Mouse (Mus musculus): ENCODE results near the gene Palm2. TPM values are rescaled to one million over a fixed set of nuclear protein-coding genes. Genes with fewer than 3 reads are reported as not detected.
A peak's percentile ranks its signal among the peaks of the same experiment; 100 is the strongest.

Gene Palm2
- polyA plus RNA-seq, 1 experiment from 2014 or later: 5.8 TPM

DNA sequence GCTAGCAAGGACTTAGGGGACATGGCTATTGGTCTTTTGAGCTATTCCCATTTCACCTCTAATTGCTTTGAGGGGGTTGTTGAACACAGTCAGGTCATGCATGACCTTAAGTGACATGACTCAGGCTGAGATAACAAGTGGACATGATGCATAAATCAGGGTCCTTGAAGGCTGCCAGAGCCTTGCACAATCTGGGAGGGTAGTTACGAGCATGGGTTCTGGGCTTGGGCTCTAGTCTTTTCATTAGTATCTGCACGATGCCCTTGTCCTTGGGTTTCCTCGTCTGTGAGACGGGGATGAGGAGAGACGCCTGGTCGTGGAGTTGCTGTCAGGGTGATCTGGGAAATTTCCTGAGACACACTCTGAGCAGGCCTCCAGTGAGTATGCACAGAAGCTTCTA is 140.6 kb downstream of the Palm2 start:
- Histone ChIP-seq H3K36me3 (no peaks in the 10 kb centered on the region), H3K4me1 (no peaks in the 10 kb centered on the region), H3K9me3 (no peaks in the 10 kb centered on the region), H3K9ac (replicated peaks) (no peak overlapping the region), H3K4me3 (no peak overlapping the region), H3K4me2 (replicated peaks) (no peak overlapping the region), H3K27me3 (no peaks in the 10 kb centered on the region), H3K27ac (replicated peaks) (no peak overlapping the region)
- no peak for ATAC-seq (replicated peaks)
- WGBS: 89% methylated on average over 6 of the region's 6 CpGs

DNA sequence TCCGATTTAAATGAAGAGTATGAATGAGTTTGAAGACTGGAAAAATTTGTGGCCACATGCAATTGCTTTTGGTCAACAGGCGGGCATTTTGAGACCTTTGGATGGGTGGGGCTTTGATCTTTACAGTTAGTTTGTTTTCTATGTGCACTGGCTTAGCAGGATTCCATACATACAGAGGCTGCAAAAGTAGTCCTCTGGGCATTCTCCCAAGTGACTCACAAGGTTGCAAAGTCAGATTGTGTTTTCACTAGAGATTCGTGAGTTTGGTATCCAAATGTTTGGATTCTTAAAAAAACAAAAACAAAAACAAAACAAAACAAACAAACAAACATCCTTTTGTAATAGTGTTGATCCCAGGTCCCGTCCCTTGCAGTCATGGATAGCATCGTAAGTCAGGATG is 141.6 kb downstream of the Palm2 start:
- Histone ChIP-seq H3K4me3 (no peak overlapping the region), H3K36me3 (no peaks in the 10 kb centered on the region), H3K9me3 (no peaks in the 10 kb centered on the region), H3K27me3 (no peaks in the 10 kb centered on the region), H3K4me2 (replicated peaks) (no peak overlapping the region), H3K9ac (replicated peaks) (no peak overlapping the region), H3K27ac (replicated peaks) (no peak overlapping the region), H3K4me1 (no peaks in the 10 kb centered on the region)
- 74% methylated on average over 5 of the region's 5 CpGs for WGBS
- no peak for ATAC-seq (replicated peaks)

DNA sequence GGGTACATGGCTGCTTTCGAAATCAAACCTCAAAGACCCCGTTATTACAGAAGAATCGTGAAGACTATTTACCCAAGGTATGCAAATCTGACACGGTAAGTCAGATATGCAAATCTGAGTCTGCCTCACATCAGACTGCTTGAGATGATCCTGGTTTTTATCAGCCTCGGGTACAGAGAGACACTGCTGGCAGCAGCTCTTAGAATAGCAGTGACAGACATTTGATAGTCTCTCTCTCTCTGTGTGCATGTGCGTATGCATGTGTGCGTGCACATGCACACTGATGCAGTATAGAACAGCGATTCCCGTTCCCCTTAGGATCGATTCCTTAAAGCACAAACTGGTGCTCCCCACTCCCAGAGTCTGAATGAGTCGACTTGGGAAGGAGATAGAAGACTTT is 142.0 kb downstream of the Palm2 start:
- no peak overlapping the region for H3K27ac ChIP-seq (replicated peaks)
- WGBS: 80% methylated on average over 11 of the region's 11 CpGs
- no peak overlapping the region for H3K4me3 ChIP-seq
- no peaks in the 10 kb centered on the region for H3K36me3 ChIP-seq
- H3K27me3 ChIP-seq: no peaks in the 10 kb centered on the region
- H3K9ac ChIP-seq (replicated peaks): no peak overlapping the region
- H3K4me1 ChIP-seq: no peaks in the 10 kb centered on the region
- no peaks in the 10 kb centered on the region for H3K9me3 ChIP-seq
- peak; percentile 29; the same call in 1 of the 2 replicates for ATAC-seq (replicated peaks)
- H3K4me2 ChIP-seq (replicated peaks): no peak overlapping the region

DNA sequence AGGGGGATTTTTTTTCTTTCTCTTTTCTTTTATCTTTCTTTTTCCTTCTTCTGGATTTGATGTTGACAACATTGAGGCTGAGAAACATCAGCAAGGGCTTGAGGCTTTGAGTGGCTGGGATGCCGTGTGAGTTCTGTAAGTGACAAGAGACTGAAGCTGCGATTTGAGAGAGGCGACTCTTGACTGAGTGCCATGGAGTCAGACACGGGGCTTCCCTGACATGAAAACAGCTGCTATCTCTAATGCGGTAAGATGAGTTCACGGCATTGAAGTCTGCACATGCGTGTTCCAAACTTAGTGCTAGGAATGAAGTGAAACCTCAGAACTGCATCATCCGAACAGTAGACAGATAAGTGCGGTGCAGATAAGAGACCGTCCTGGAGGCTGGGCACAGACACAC is 145.6 kb downstream of the Palm2 start:
- WGBS: 93% methylated on average over 10 of the region's 10 CpGs
- ATAC-seq (replicated peaks): no peak
- no peaks in the 10 kb centered on the region for H3K9me3 ChIP-seq

DNA sequence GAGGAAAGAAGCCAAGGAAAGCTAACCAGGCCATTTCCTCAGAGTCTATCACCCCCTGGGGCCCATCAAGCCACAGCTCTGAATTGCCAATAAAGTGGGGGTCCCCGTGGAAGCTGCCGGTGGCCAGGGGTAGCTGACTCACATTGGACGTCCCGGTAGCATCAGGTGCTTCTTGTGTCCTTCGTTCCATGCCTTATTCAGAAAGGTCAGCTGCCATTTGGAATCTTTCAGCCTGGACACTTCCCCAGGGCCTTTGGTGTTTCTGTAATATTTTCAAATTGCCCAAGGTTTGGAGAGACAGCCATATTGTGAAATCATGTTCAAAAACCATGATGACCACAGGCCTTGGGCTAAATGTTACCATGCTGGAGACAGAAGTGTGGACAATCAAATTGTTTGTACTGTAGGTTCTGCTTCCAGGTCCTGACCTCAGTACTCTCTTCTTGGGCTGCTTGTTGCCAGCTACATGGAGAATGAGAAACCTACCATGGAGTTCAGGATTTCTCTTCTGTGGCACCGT is 151.3 kb downstream of the Palm2 start:
- H3K4me1 ChIP-seq: no peaks in the 10 kb centered on the region
- no peak overlapping the region for H3K9ac ChIP-seq (replicated peaks)
- H3K4me2 ChIP-seq (replicated peaks): no peak overlapping the region
- no peak for ATAC-seq (replicated peaks)
- no peaks in the 10 kb centered on the region for H3K9me3 ChIP-seq
- no peaks in the 10 kb centered on the region for H3K27me3 ChIP-seq
- 94% methylated on average over 6 of the region's 6 CpGs for WGBS
- H3K27ac ChIP-seq (replicated peaks): no peak overlapping the region
- H3K36me3 ChIP-seq: no peaks in the 10 kb centered on the region
- H3K4me3 ChIP-seq: no peak overlapping the region

More for the DNA sequence above, 145.6 kb downstream of the Palm2 start:
- no peak overlapping the region for H3K4me3 ChIP-seq
- H3K9ac ChIP-seq (replicated peaks): no peak overlapping the region
- H3K4me1 ChIP-seq: no peaks in the 10 kb centered on the region
- H3K27me3 ChIP-seq: no peaks in the 10 kb centered on the region
- no peak overlapping the region for H3K4me2 ChIP-seq (replicated peaks)
- H3K27ac ChIP-seq (replicated peaks): no peak overlapping the region
- no peaks in the 10 kb centered on the region for H3K36me3 ChIP-seq

DNA sequence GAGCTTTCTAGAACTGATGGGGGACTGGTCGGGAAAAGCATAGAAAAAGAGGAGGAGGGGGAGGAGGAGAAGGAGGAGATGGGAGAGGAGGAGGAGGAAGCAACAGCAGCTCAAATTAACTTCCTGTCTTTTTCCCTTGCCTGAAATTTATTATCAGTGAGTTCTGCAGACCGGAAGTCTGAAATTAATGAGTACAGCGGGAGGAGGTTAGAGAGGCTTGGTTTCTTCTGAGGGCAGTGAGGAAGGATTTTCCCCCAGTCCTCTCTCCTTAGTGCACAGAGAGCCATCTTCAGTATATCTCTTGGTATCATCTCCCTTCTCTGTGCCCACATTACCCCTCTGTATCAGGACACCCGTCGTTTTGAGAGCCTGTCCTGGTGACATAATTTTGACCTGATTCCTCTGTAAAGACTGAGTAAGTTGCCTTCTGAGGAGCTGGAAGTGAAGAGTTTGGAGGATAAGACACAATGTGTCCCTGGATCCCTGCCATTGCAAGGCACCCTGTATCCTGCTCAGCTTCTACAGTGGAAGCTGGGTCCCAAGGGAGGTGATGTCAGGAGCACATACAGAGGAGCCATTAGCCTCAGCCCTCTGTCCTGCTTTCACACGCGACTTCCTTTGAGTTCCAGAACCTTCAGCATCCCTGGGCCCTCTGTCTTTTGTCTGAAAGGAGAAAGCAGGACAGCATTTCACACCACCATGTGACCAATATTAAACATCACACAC is 153.0 kb downstream of the Palm2 start:
- Histone ChIP-seq H3K4me1 (no peaks in the 10 kb centered on the region), H3K9ac (replicated peaks) (no peak overlapping the region), H3K4me3 (no peak overlapping the region), H3K36me3 (no peaks in the 10 kb centered on the region), H3K27me3 (no peaks in the 10 kb centered on the region), H3K9me3 (no peaks in the 10 kb centered on the region), H3K27ac (replicated peaks) (no peak overlapping the region), H3K4me2 (replicated peaks) (no peak overlapping the region)
- WGBS: 84% methylated on average over 7 of the region's 7 CpGs
- no peak for ATAC-seq (replicated peaks)

DNA sequence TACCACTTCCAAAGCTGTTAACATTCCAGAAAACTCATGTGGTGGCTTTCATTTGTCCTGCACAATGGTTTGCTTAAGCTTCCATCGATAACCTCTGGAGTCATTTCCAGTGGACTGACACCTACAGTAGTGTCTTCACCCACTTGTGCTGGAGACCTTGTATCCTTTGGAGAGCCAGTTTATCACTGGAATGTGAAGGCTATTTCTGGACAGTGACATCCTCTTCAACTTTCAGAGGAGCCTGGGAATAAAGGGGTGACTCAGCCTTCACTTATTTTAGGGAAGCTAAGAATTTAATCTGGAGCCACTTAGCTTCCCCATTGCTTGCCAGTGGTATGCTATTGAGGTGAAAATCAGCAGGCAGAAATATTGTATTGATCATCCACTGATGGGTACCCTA is 154.3 kb downstream of the Palm2 start:
- Histone ChIP-seq H3K4me3 (no peak overlapping the region), H3K27ac (replicated peaks) (no peak overlapping the region), H3K36me3 (no peaks in the 10 kb centered on the region), H3K4me1 (no peaks in the 10 kb centered on the region), H3K9me3 (no peaks in the 10 kb centered on the region), H3K9ac (replicated peaks) (no peak overlapping the region), H3K27me3 (no peaks in the 10 kb centered on the region), H3K4me2 (replicated peaks) (no peak overlapping the region)
- ATAC-seq (replicated peaks): no peak
- WGBS: 98% methylated on average over 1 of the region's 1 CpGs

DNA sequence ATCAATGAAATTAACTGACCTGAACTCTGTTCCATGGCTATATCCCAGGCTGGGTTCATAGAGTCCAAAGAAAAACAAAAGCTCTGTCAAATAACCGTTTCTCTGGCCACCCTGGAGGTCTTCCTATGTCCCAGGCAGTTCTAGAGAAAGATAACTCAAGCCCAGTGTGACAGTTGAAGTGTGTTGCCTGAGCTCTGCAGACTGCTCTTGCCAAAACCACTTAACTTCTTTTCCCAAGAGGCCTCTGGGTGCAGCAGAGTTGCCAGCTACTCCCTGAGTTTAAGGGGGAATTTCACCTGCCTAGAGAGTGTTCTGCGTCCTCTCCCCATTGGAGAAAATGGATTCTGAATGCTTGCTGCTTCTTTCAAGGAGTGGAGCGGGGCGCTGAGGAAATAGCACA is 158.7 kb downstream of the Palm2 start:
- Histone ChIP-seq H3K4me3 (no peak overlapping the region), H3K9me3 (no peaks in the 10 kb centered on the region), H3K9ac (replicated peaks) (no peak overlapping the region), H3K27me3 (no peaks in the 10 kb centered on the region), H3K36me3 (no peaks in the 10 kb centered on the region), H3K4me1 (no peaks in the 10 kb centered on the region), H3K27ac (replicated peaks) (no peak overlapping the region), H3K4me2 (replicated peaks) (no peak overlapping the region)
- no peak for ATAC-seq (replicated peaks)
- 73% methylated on average over 4 of the region's 4 CpGs for WGBS

DNA sequence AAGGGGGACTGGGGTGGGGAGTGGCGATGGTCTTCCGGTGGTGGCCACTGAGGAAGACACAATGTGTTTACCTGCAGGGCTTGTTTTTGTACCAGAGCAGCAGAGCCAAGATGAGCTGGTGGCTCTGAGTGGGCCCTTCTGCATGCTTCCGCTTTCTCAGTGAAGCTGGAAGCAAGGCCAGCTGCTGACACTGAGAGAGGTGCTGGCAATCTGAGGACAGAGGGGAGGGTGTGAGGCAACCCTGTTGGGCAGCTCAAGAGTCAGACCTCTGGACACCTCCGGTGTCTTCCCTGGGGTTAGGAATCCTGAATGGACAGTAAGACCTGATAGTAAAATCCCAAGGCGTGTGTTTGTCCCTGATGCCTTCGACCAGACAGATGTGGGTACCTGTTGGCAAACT is 165.9 kb downstream of the Palm2 start:
- no peak overlapping the region for H3K4me2 ChIP-seq (replicated peaks)
- H3K27ac ChIP-seq (replicated peaks): no peak overlapping the region
- H3K27me3 ChIP-seq: no peaks in the 10 kb centered on the region
- no peak for ATAC-seq (replicated peaks)
- H3K9me3 ChIP-seq: no peaks in the 10 kb centered on the region
- no peak overlapping the region for H3K9ac ChIP-seq (replicated peaks)
- 90% methylated on average over 6 of the region's 6 CpGs for WGBS
- no peaks in the 10 kb centered on the region for H3K36me3 ChIP-seq
- H3K4me1 ChIP-seq: no peaks in the 10 kb centered on the region
- no peak overlapping the region for H3K4me3 ChIP-seq

DNA sequence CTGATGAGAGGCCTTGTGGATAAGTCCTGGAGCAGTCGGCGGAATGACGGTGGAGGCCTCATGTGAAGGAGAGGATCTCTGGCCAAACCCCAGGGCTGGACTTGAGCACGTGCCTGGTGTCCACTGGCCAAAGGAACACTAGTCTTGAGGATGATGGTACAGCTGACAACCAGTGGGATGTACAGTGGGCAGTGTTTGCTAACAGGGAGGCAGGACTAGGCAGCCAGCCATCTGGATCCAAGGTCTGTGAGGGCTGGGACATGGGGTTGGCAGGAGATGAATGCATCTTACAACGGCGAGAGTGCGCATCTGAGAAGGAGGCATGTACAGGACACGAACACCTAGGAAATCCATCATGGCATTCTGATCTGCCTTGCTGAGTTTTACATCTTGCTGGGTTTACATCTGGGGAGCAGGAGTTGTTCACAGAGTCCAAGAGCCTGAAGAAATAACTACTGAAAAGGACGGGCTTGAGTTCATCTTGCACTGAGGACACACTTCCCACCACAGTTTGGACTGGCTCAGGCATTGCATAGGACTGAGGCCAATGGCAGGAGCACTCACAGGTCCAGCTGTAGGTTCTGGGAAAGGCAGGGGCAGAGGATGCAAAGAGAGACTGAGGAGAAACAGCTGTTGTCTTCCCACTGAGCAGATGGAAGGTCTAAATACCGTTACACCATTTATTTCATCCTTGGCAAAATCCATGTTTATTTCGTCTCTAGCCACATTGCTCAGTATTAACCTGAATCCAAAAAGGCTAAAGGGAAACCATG is 166.8 kb downstream of the Palm2 start:
- Histone ChIP-seq H3K9me3 (no peaks in the 10 kb centered on the region), H3K4me1 (no peaks in the 10 kb centered on the region), H3K36me3 (no peaks in the 10 kb centered on the region), H3K9ac (replicated peaks) (no peak overlapping the region), H3K4me2 (replicated peaks) (no peak overlapping the region), H3K4me3 (no peak overlapping the region), H3K27me3 (no peaks in the 10 kb centered on the region), H3K27ac (replicated peaks) (no peak overlapping the region)
- 88% methylated on average over 11 of the region's 11 CpGs for WGBS
- ATAC-seq (replicated peaks): no peak

DNA sequence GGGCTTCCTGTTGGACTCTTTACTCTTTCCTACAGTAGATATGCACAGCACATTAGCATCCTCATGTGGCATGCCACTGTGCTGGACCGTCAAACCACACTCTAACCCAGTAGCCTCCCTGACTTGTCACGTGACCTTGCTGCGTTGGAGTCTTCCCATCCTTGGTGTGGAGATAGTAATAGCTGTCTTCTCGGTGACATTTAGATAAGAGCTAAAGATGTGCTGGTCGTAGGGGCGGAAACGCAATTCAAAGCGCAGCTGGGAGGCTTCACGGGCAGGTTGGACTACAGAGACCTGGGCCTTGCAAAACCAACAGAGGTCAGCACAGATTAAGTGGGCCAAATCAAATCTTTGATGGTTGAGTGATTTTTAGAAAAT is 167.4 kb downstream of the Palm2 start:
- Histone ChIP-seq H3K9ac (replicated peaks) (no peak overlapping the region), H3K9me3 (no peaks in the 10 kb centered on the region), H3K4me3 (no peak overlapping the region), H3K27me3 (no peaks in the 10 kb centered on the region), H3K4me2 (replicated peaks) (no peak overlapping the region), H3K4me1 (no peaks in the 10 kb centered on the region), H3K36me3 (no peaks in the 10 kb centered on the region), H3K27ac (replicated peaks) (no peak overlapping the region)
- 90% methylated on average over 9 of the region's 9 CpGs for WGBS
- no peak for ATAC-seq (replicated peaks)

DNA sequence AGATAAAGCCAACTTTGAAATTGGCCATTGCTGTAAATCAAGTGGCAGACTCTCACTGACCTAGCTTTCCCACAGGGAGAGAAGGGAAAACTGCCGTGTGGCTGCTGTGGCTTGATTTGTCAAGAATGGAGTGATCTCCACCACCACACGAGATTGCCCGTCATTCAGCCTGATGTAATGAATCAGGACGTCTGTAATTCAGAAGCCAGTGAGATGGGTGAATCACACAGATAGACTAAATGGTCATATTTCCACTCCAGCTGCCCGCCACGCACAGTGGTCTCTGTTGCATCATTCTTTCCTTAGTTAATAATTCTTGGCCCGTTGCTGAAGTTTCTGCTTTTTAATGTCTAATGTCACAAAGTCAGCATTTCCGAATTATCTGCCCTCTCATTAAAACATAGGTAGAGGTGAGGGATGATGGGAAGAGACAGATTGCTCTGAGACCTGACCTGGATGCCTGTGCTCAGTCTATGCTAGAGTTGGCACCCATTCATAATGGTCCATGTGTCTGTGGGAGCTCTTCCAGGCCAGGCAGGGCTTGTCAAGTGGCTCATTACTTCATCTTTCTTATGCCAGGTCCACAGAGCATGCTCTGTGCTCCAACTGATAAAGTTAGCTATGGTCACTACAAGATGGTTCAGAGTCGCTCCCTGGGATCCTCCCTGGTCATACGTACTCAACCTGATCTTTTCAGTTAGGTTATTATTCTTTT is 168.0 kb downstream of the Palm2 start:
- Histone ChIP-seq H3K4me2 (replicated peaks) (no peak overlapping the region), H3K4me3 (no peak overlapping the region), H3K9ac (replicated peaks) (no peak overlapping the region), H3K27ac (replicated peaks) (no peak overlapping the region), H3K36me3 (no peaks in the 10 kb centered on the region), H3K27me3 (no peaks in the 10 kb centered on the region), H3K9me3 (no peaks in the 10 kb centered on the region), H3K4me1 (0 out of 2 replicates have a peak, but pooled peaks cover under 1% of the 10 kb centered on the region)
- WGBS: 89% methylated on average over 10 of the region's 10 CpGs
- ATAC-seq (replicated peaks): no peak
